Mouse (Mus musculus): ENCODE results near the gene Mettl14. TPM values are rescaled to one million over a fixed set of nuclear protein-coding genes. Genes with fewer than 3 reads are reported as not detected.

The Mettl14 gene
- polyA plus RNA-seq, 1 experiment from 2014 or later, result 27.0 TPM

DNA sequence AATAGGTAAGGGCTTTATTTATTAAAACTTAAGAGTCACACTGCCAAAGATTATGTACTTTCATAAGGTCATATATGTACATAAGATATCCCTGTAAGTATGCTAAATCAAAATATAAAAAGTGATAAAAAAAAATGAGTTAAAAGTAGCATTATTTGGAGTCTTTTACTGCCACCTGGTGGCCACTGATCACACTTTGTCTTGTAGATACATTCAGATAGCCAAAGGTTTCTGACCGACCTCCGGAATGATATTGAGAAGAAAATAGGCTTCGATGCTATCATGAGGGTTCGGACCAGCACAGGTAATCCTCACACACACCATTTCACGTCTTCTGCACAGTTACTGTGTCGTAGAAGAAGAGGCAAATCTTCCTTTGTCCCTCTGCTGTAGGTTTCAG lies 32.7 kb downstream of the Mettl14 start:
- peaks cover 22% of the 10 kb centered on the region for H3K36me3 ChIP-seq

DNA sequence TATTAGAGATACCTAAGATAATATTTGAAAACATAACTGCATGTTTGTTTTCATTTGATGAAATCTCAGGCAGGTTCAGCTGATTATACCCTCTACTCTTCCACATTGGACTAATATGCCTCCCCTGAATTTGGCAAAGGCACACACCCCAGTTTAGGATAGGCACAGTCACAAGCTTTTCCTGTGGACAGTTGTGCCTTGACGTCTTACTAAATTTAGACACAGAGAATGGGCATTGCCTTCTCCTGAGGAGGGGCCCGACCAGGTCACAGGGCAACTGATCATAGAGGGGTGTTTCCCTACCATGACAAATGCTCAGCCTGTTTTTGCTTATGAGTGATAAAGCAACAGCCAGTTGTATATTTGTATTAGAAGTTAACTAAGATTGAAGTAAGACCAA lies 34.4 kb downstream of the Mettl14 start:
- 76% methylated on average over 2 of the region's 2 CpGs for WGBS
- H3K27ac ChIP-seq, result no peak overlapping the region
- H3K4me3 ChIP-seq (replicated peaks), result no peak overlapping the region
- H3K9ac ChIP-seq, result no peak overlapping the region
- ATAC-seq, result no peak
- H3K36me3 ChIP-seq, result peaks cover 20% of the 10 kb centered on the region
- H3K4me1 ChIP-seq (replicated peaks), result no peaks in the 10 kb centered on the region
- no peaks in the 10 kb centered on the region for H3K27me3 ChIP-seq (replicated peaks)
- no peaks in the 10 kb centered on the region for H3K9me3 ChIP-seq
- H3K4me2 ChIP-seq (replicated peaks), result no peak overlapping the region

More for the DNA sequence above, 32.7 kb downstream of the Mettl14 start:
- Histone ChIP-seq H3K9me3 (no peaks in the 10 kb centered on the region), H3K9ac (no peak overlapping the region), H3K4me1 (replicated peaks) (no peaks in the 10 kb centered on the region), H3K27ac (no peak overlapping the region), H3K27me3 (replicated peaks) (no peaks in the 10 kb centered on the region), H3K4me3 (replicated peaks) (no peak overlapping the region), H3K4me2 (replicated peaks) (no peak overlapping the region)
- 63% methylated on average over 6 of the region's 6 CpGs for WGBS
- no peak for ATAC-seq

DNA sequence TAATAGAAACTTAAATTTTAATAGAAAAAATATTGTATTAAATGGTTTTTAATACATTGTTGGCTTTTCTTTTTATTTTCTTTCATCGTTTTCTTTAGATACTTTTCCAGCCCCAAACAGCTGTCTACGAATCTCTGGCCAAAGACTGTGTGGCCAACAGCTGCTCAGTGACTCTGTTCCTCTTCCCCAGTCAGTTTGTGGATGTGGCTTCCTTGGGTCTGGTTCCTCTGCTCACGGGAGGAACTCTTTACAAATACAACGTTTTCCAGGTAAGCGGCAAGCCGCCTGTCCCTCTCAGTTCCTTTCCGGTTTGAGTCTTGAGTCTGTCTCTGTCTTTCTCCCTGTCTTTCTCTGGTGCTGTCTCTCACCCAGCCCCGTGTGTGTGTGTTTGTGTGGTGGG lies 35.3 kb downstream of the Mettl14 start:
- no peak overlapping the region for H3K27ac ChIP-seq
- no peak overlapping the region for H3K4me3 ChIP-seq (replicated peaks)
- H3K4me2 ChIP-seq (replicated peaks), result no peak overlapping the region
- H3K9me3 ChIP-seq, result no peaks in the 10 kb centered on the region
- no peaks in the 10 kb centered on the region for H3K27me3 ChIP-seq (replicated peaks)
- H3K36me3 ChIP-seq, result peaks cover 23% of the 10 kb centered on the region
- ATAC-seq, result no peak
- WGBS, result 74% methylated on average over 8 of the region's 8 CpGs
- no peaks in the 10 kb centered on the region for H3K4me1 ChIP-seq (replicated peaks)
- H3K9ac ChIP-seq, result no peak overlapping the region

DNA sequence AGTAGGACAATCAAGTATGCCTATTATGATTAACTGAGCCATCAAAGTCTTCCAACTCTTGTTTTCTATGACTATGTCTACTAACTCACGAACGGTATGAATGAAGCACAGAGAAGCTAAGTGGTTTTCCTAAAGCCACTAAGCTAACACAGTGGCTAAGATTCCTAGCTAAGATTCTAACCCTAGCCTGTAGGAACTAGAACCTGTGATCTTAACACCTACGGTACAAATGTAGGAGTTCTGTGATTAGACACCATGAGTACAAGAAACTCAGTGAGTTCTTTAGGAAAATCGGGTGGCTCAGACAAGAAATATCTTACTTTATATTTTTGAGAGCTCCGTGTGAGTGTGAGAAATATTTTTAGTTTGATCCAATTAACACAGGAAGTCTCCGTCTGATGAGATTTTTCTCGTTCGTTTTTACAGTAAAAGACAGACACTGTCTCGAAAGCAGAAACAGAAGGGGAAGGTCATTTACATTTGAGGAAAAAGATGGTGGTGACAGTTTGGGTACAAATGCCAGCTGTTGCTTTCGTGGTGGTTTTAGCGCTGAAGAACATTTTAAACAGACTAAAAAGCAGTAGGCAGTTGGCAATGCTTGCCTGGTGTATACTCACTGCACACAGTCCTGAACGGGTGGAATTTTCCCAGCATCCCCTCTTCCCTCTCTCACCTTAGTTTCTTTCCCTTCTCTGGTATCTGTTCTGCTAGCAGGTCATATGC lies 37.7 kb downstream of the Mettl14 start:
- Histone ChIP-seq H3K36me3 (peaks cover 17% of the 10 kb centered on the region), H3K4me1 (replicated peaks) (no peaks in the 10 kb centered on the region), H3K9ac (no peak overlapping the region), H3K4me3 (replicated peaks) (no peak overlapping the region), H3K27ac (no peak overlapping the region), H3K9me3 (no peaks in the 10 kb centered on the region), H3K4me2 (replicated peaks) (no peak overlapping the region), H3K27me3 (replicated peaks) (no peaks in the 10 kb centered on the region)
- WGBS, result 68% methylated on average over 12 of the region's 12 CpGs
- no peak for ATAC-seq

DNA sequence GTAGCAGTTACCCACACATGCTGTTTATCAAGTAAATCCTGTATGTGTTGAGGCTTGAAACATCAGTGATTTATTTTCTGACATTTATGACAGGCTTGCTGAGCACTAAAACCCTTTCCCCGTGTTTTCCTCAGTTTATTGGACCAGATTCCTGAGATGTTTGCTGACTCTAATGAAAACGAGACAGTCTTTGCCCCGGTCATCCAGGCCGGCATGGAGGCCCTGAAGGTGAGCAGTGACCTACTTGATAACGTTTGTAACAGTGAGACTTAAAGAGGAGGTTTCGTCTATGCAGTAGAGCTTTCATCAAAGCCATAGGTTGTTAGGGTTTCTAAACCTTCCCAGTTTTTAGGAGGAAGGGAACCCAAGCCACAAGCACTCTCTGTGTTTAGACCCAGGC lies 42.2 kb downstream of the Mettl14 start:
- no peak overlapping the region for H3K27ac ChIP-seq
- no peaks in the 10 kb centered on the region for H3K9me3 ChIP-seq
- H3K4me1 ChIP-seq (replicated peaks), result 0 out of 2 replicates have a peak, but pooled peaks cover 3% of the 10 kb centered on the region
- no peaks in the 10 kb centered on the region for H3K27me3 ChIP-seq (replicated peaks)
- no peak overlapping the region for H3K4me2 ChIP-seq (replicated peaks)
- 0 out of 2 replicates have a peak, but pooled peaks cover 8% of the 10 kb centered on the region for H3K36me3 ChIP-seq
- 28% methylated on average over 6 of the region's 6 CpGs for WGBS
- ATAC-seq, result peak; percentile 63
- no peak overlapping the region for H3K9ac ChIP-seq
- no peak overlapping the region for H3K4me3 ChIP-seq (replicated peaks)

DNA sequence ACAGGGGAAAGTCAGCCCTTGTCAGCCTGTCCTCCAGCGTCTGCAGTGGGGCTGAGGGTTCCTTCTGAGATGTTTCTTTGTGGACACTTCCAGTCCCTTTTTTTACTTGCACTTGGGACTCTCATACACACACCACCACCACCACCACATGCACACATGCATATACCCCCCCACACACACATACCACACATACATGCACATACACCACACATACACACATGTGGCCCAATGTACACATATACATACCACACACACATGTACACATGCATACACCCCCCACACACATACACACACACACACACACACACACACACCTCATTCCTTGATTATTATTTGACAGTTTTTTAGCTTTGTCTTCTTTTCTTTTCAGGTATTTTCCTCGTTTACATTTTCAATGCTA lies 44.9 kb downstream of the Mettl14 start:
- Histone ChIP-seq H3K9ac (no peak overlapping the region), H3K4me1 (replicated peaks) (0 out of 2 replicates have a peak, but pooled peaks cover 14% of the 10 kb centered on the region), H3K27ac (no peak overlapping the region), H3K9me3 (no peaks in the 10 kb centered on the region), H3K4me3 (replicated peaks) (no peak overlapping the region), H3K27me3 (replicated peaks) (no peaks in the 10 kb centered on the region), H3K4me2 (replicated peaks) (no peak overlapping the region), H3K36me3 (0 out of 2 replicates have a peak, but pooled peaks cover 8% of the 10 kb centered on the region)
- 87% methylated on average over 2 of the region's 2 CpGs for WGBS
- ATAC-seq, result no peak

DNA sequence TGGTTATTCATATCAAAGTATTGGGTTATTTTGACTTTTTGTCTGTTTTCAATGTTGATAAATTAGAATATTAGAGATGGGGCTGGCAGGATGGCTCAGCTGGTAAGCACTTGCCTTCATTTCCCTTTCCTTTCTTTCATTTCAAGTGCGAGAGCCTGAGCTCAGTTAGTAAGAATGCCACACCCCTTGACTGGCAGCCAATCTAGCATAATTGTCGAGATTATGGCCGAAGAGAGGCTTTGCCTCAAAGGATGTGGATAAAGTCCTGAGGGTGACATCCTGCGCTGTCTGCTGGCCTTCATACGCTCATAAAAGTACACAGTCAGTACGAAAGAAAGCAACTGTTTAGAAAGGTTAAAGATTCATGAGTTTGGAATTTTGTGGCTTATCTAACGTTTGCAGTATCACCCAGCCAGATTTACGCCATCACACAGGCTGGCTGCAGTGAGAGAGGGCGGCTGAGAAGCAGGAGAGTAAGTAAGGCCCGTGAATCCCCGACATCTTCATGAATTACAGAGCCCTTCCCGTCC lies 47.2 kb downstream of the Mettl14 start:
- Histone ChIP-seq H3K9ac (no peak overlapping the region), H3K9me3 (no peaks in the 10 kb centered on the region), H3K27ac (peak overlapping the region; percentile 40; the same call in 1 of the 2 replicates), H3K4me2 (replicated peaks) (no peak overlapping the region), H3K27me3 (replicated peaks) (no peaks in the 10 kb centered on the region), H3K4me1 (replicated peaks) (peaks cover 21% of the 10 kb centered on the region), H3K36me3 (no peaks in the 10 kb centered on the region), H3K4me3 (replicated peaks) (no peak overlapping the region)
- no peak for ATAC-seq
- 34% methylated on average over 12 of the region's 12 CpGs for WGBS

DNA sequence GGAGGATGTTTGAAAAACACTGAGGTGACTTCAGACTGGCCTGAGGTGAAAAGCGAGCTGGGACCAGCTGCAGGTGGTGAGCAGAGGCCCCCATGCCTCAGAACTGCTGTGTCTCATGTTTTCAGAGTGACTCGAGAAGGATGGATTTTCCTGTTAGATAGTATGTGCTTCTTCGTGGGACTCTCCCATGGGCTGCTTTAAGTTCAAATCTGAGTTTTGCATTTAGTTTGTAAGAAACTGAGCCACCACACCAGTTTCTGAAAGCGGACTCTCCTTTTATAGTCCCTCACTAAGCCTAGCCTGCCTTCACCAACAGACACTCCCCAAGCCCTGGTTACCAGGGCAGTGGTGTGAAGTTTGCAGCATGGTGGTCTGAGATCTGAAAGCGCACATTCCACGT lies 48.1 kb downstream of the Mettl14 start:
- Histone ChIP-seq H3K27ac (peak overlapping the region; percentile 79), H3K9me3 (no peaks in the 10 kb centered on the region), H3K4me2 (replicated peaks) (no peak overlapping the region), H3K27me3 (replicated peaks) (no peaks in the 10 kb centered on the region), H3K4me3 (replicated peaks) (no peak overlapping the region), H3K36me3 (no peaks in the 10 kb centered on the region), H3K9ac (no peak overlapping the region), H3K4me1 (replicated peaks) (peaks cover 21% of the 10 kb centered on the region)
- 58% methylated on average over 6 of the region's 6 CpGs for WGBS
- 0 out of 2 replicates have a peak, but pooled peaks have one; percentile 8 for ATAC-seq

DNA sequence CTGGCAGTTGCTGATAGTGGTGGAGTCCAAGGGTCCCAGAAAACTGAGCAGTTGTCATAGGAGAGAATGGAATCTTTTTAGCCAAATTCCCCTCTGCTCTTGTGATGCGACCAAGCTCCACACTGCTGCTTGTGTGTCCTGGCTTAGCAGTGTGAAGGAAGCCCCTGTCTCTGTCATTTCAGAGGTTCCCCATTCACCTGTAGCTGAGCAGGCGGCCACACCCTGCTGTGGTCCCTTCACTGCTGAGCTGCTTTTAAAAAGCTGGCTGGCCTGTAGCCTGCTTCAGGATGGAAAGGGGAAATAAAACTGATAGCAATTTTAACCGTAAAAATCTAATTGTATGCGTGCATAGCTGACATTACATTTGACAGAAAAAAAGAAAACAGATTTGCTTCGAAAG lies 49.0 kb downstream of the Mettl14 start:
- no peak overlapping the region for H3K4me2 ChIP-seq (replicated peaks)
- H3K9ac ChIP-seq, result no peak overlapping the region
- H3K4me3 ChIP-seq (replicated peaks), result no peak overlapping the region
- H3K4me1 ChIP-seq (replicated peaks), result peaks cover 25% of the 10 kb centered on the region
- no peaks in the 10 kb centered on the region for H3K9me3 ChIP-seq
- ATAC-seq, result no peak
- H3K27me3 ChIP-seq (replicated peaks), result no peaks in the 10 kb centered on the region
- WGBS, result 61% methylated on average over 5 of the region's 5 CpGs
- no peaks in the 10 kb centered on the region for H3K36me3 ChIP-seq
- peak overlapping the region; percentile 77 for H3K27ac ChIP-seq

DNA sequence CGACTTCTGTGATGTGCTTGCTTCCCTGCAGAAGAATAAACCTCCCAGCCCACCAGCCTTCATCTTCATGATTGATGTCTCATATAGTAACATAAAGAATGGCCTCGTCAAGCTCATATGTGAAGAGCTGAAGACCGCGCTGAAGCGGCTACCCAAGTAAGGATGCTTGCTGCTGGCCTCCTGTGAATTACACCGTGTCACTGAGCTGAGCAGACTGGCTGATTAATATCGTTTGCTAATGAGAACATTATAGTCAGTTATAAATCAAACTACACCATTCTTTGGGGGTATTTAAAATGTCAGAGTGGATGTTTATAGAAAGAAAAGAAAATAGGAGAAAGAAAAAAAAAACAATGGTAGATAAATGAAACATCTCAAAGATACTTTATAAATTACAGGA lies 49.5 kb downstream of the Mettl14 start:
- WGBS, result 42% methylated on average over 7 of the region's 7 CpGs
- no peak for ATAC-seq
- no peaks in the 10 kb centered on the region for H3K9me3 ChIP-seq
- H3K4me2 ChIP-seq (replicated peaks), result no peak overlapping the region
- no peak overlapping the region for H3K9ac ChIP-seq
- no peaks in the 10 kb centered on the region for H3K36me3 ChIP-seq
- no peak overlapping the region for H3K4me3 ChIP-seq (replicated peaks)
- H3K4me1 ChIP-seq (replicated peaks), result peaks cover 25% of the 10 kb centered on the region
- peak overlapping the region; percentile 74 for H3K27ac ChIP-seq
- H3K27me3 ChIP-seq (replicated peaks), result no peaks in the 10 kb centered on the region

DNA sequence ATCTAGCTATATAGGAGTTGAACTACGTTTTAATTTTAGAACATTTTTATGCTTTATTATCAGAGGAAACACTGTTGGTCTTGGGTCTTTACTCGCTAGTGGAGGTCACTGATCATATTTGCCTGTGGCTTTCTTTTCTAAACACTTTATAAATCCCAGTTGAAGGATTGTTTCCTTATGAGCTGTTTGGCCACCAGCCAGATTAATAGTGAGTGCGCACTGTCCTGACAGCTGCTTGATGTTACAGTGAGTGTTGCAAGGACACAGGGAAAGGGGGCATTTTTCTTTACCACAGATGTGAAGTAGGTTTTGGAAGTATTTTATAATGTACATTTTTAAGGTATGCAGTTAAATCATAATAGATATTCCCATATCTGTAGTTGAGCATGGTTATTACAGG lies 50.4 kb downstream of the Mettl14 start:
- ATAC-seq, result peak; percentile 71
- no peak overlapping the region for H3K4me3 ChIP-seq (replicated peaks)
- peaks cover 25% of the 10 kb centered on the region for H3K4me1 ChIP-seq (replicated peaks)
- H3K9me3 ChIP-seq, result no peaks in the 10 kb centered on the region
- no peaks in the 10 kb centered on the region for H3K36me3 ChIP-seq
- H3K9ac ChIP-seq, result no peak overlapping the region
- no peaks in the 10 kb centered on the region for H3K27me3 ChIP-seq (replicated peaks)
- peak overlapping the region; percentile 74; the same call in 1 of the 2 replicates for H3K27ac ChIP-seq
- WGBS, result 13% methylated on average over 3 of the region's 3 CpGs
- no peak overlapping the region for H3K4me2 ChIP-seq (replicated peaks)

DNA sequence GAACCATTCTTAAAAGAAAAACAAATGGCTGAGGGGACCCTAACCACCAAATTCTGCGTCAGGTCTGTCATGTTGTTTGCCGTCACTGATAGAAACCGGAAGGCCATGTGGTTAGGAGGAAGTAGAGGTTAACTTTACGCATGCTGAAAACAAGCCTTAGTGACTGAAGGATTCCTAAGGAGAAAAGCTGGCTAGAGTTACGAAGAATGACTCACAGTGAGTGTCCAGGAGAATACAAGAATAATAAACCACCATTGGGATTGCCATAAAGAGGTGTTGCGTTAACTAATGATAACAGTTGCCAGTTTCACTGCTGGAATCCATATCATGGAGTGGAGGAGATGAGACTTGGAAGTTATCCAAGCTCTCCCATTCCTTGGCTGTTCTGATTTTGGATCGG lies 51.0 kb downstream of the Mettl14 start:
- H3K27ac ChIP-seq, result peak overlapping the region; percentile 80
- no peaks in the 10 kb centered on the region for H3K36me3 ChIP-seq
- no peaks in the 10 kb centered on the region for H3K27me3 ChIP-seq (replicated peaks)
- H3K9me3 ChIP-seq, result no peaks in the 10 kb centered on the region
- H3K4me1 ChIP-seq (replicated peaks), result peaks cover 25% of the 10 kb centered on the region
- H3K4me2 ChIP-seq (replicated peaks), result no peak overlapping the region
- 34% methylated on average over 7 of the region's 7 CpGs for WGBS
- ATAC-seq, result peak; percentile 48
- H3K9ac ChIP-seq, result no peak overlapping the region
- no peak overlapping the region for H3K4me3 ChIP-seq (replicated peaks)

DNA sequence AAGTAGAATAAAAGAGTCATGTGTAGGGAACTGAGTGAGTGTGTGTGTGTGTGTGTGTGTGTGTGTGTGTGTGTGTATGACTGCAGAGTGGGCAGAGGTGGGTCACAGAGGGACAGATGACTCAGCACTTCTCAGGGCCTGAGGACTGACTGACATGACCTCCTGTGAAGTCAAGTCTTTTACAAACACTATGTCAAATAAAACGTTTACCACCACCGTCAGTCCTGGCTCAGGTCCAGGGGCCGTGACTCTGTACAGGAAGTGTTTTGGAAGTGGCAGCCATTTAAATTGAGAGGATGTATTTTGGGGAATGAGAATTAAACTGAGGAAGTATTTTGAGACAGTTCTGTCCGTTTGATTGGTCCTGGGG lies 52.9 kb downstream of the Mettl14 start:
- H3K27me3 ChIP-seq (replicated peaks), result no peaks in the 10 kb centered on the region
- ATAC-seq, result peak; percentile 21; the same call in 1 of the 2 replicates
- WGBS, result 22% methylated on average over 4 of the region's 4 CpGs
- peaks cover 23% of the 10 kb centered on the region for H3K4me1 ChIP-seq (replicated peaks)
- no peak overlapping the region for H3K9ac ChIP-seq
- no peak overlapping the region for H3K4me3 ChIP-seq (replicated peaks)
- H3K27ac ChIP-seq, result peak overlapping the region; percentile 80
- H3K9me3 ChIP-seq, result no peaks in the 10 kb centered on the region
- no peak overlapping the region for H3K4me2 ChIP-seq (replicated peaks)
- no peaks in the 10 kb centered on the region for H3K36me3 ChIP-seq
